Mouse (Mus musculus) neural tube, embryonic 11.5 days (tissue): Measurements from ENCODE around the gene Lilr4b. TPM values are rescaled to one million over a fixed set of nuclear protein-coding genes. Genes with fewer than 3 reads are reported as not detected.
"Not testable (repeated sequence)": the region's sequence is repeated elsewhere in the genome, so short reads cannot be mapped to it uniquely, and the experiment has no call there.

Experiments
- ATAC-seq: fragments of 200-750 bp; cut with Nextera tagmentation; 2 replicates; pipeline ENCODE4 v1.8.0; 2017; ENCODE audit warnings: moderate number of reproducible peaks, mild to moderate bottlenecking, moderate TSS enrichment, moderate library complexity; ENCODE audit not compliant: insufficient read depth, low FRiP score, low TSS enrichment
- DNase-seq: peaks from one replicate; pipeline ENCODE4 v3.0.0-alpha.2; 2015; ENCODE audit warnings: low spot score
- H3K27ac ChIP-seq: fragments of 300-500 bp; sonication (generic); 2 replicates; pipeline ENCODE4 v1.5.1; 2014; ENCODE audit warnings: low read depth, mild to moderate bottlenecking, low read length
- H3K27me3 ChIP-seq: fragments of 300-500 bp; sonication (generic); 2 replicates; pipeline ENCODE4 v1.6.1; 2014; ENCODE audit warnings: mild to moderate bottlenecking, low read length, mixed read lengths; ENCODE audit not compliant: control insufficient read depth, insufficient read depth
- H3K36me3 ChIP-seq: fragments of 300-500 bp; sonication (generic); 2 replicates; pipeline ENCODE4 v1.6.1; 2014; ENCODE audit warnings: mild to moderate bottlenecking, low read length, moderate library complexity, mixed read lengths; ENCODE audit not compliant: control insufficient read depth, insufficient read depth
- H3K4me1 ChIP-seq: fragments of 300-500 bp; sonication (generic); 2 replicates; pipeline ENCODE4 v1.6.1; 2014; ENCODE audit warnings: low read length, mixed read lengths; ENCODE audit not compliant: control insufficient read depth, insufficient read depth
- H3K4me2 ChIP-seq: fragments of 300-500 bp; sonication (generic); 2 replicates; pipeline ENCODE4 v1.6.1; 2014; ENCODE audit warnings: low read depth, mild to moderate bottlenecking, moderate library complexity
- H3K4me3 ChIP-seq: fragments of 300-500 bp; sonication (generic); 2 replicates; pipeline ENCODE4 v1.5.1; 2014; ENCODE audit warnings: low read depth, low read length
- H3K9ac ChIP-seq: fragments of 300-500 bp; sonication (generic); 2 replicates; pipeline ENCODE4 v1.6.1; 2014; ENCODE audit warnings: mild to moderate bottlenecking, low read length
- H3K9me3 ChIP-seq: fragments of 300-500 bp; sonication (generic); 2 replicates; pipeline ENCODE4 v1.6.1; 2016; ENCODE audit warnings: low read length; ENCODE audit not compliant: control insufficient read depth
- WGBS: fragments of 180-500 bp; shearing (Covaris S2); extraction: QIAGEN DNeasy Blood & Tissue Kit; methylation state at CpG from one replicate; pipeline ENCODE4 v1.1.7; 2014; 5-methylcytosine and 5-hydroxymethylcytosine counted together
- polyA plus RNA-seq: library from polyadenylated mRNA; unstranded; fragments of >200 nt; fragmentation: Nextera tagmentation; extraction: Ambion mirVana; gene quantifications from 2 replicates; pipeline ENCODE4 v1.2.1, GENCODE M21; 2014

Lilr4b gene
- polyA plus RNA-seq: 0.24 TPM in 1 of 2 replicates, not detected in the other

- WGBS: 91% methylated on average over 1 of the region's 3 CpGs
- H3K4me1 ChIP-seq, H3K9ac ChIP-seq, H3K9me3 ChIP-seq, DNase-seq, H3K4me3 ChIP-seq, H3K36me3 ChIP-seq, H3K4me2 ChIP-seq, H3K27ac ChIP-seq, H3K27me3 ChIP-seq, ATAC-seq: not testable (repeated sequence)
These were observed at the start of gene Lilr4b, which contains the start of gene Gm49339 for GRCm38 (mm10) chr10:51480397-51480796. Gene Lilr4b, plus strand, starts transcription at chr10:51480632. Gene Gm49339, plus strand, starts transcription at chr10:51480612.

GRCm38 (mm10) chr10:51432940-51433339 lies 47.5 kb upstream of the Lilr4b start:
- H3K9me3 ChIP-seq: no peaks in the 10 kb centered on the region
- no peak overlapping the region for H3K4me3 ChIP-seq
- H3K4me1 ChIP-seq: no peaks in the 10 kb centered on the region
- ATAC-seq (no peak), DNase-seq (no peak)
- no peaks in the 10 kb centered on the region for H3K27me3 ChIP-seq
- H3K27ac ChIP-seq: no peak overlapping the region
- H3K4me2 ChIP-seq: no peak overlapping the region
- H3K36me3 ChIP-seq: no peaks in the 10 kb centered on the region
- no peak overlapping the region for H3K9ac ChIP-seq

GRCm38 (mm10) chr10:51435684-51436083 lies 44.7 kb upstream of the Lilr4b start:
- DNase-seq (no peak), ATAC-seq (no peak)
- Histone ChIP-seq H3K36me3 (no peaks in the 10 kb centered on the region), H3K4me1 (no peaks in the 10 kb centered on the region), H3K9me3 (no peaks in the 10 kb centered on the region), H3K9ac (no peak overlapping the region), H3K27ac (no peak overlapping the region), H3K4me3 (no peak overlapping the region), H3K27me3 (no peaks in the 10 kb centered on the region), H3K4me2 (no peak overlapping the region)
- WGBS: 82% methylated on average over 3 of the region's 3 CpGs

GRCm38 (mm10) chr10:51451610-51452009 lies 28.8 kb upstream of the Lilr4b start:
- no peaks in the 10 kb centered on the region for H3K36me3 ChIP-seq
- WGBS: 81% methylated on average over 4 of the region's 4 CpGs
- DNase-seq (no peak), ATAC-seq (no peak)
- no peaks in the 10 kb centered on the region for H3K9me3 ChIP-seq
- H3K9ac ChIP-seq: no peak overlapping the region
- no peak overlapping the region for H3K4me3 ChIP-seq
- H3K27ac ChIP-seq: no peak overlapping the region
- no peaks in the 10 kb centered on the region for H3K27me3 ChIP-seq
- no peak overlapping the region for H3K4me2 ChIP-seq
- no peaks in the 10 kb centered on the region for H3K4me1 ChIP-seq

GRCm38 (mm10) chr10:51453616-51454298 lies 26.7 kb upstream of the Lilr4b start:
- WGBS: 83% methylated on average over 1 of the region's 1 CpGs
- DNase-seq: no peak
- H3K4me3 ChIP-seq: no peak overlapping the region

GRCm38 (mm10) chr10:51454365-51454764 lies 26.1 kb upstream of the Lilr4b start:
- no peak overlapping the region for H3K9ac ChIP-seq
- H3K4me2 ChIP-seq: no peak overlapping the region
- no peaks in the 10 kb centered on the region for H3K36me3 ChIP-seq
- WGBS: 78% methylated on average over 1 of the region's 1 CpGs
- H3K9me3 ChIP-seq: no peaks in the 10 kb centered on the region
- no peaks in the 10 kb centered on the region for H3K4me1 ChIP-seq
- no peak overlapping the region for H3K27ac ChIP-seq
- no peaks in the 10 kb centered on the region for H3K27me3 ChIP-seq
- no peak overlapping the region for H3K4me3 ChIP-seq
- ATAC-seq (no peak), DNase-seq (no peak)

More at GRCm38 (mm10) chr10:51453616-51454298, 26.7 kb upstream of the Lilr4b start:
- Histone ChIP-seq H3K4me2 (no peak overlapping the region), H3K9ac (no peak overlapping the region), H3K27ac (no peak overlapping the region), H3K36me3 (no peaks in the 10 kb centered on the region), H3K27me3 (no peaks in the 10 kb centered on the region), H3K4me1 (no peaks in the 10 kb centered on the region), H3K9me3 (no peaks in the 10 kb centered on the region)
- ATAC-seq: no peak

- Histone ChIP-seq H3K4me1 (no peaks in the 10 kb centered on the region), H3K9ac (no peak overlapping the region), H3K4me2 (no peak overlapping the region), H3K36me3 (no peaks in the 10 kb centered on the region), H3K27ac (no peak overlapping the region), H3K4me3 (no peak overlapping the region), H3K9me3 (no peaks in the 10 kb centered on the region), H3K27me3 (no peaks in the 10 kb centered on the region)
- DNase-seq (no peak), ATAC-seq (no peak)
- 96% methylated on average over 1 of the region's 1 CpGs for WGBS
These were observed 24.7 kb upstream of the Lilr4b start for GRCm38 (mm10) chr10:51455762-51456161.

- Histone ChIP-seq H3K9me3 (no peaks in the 10 kb centered on the region), H3K27ac (no peak overlapping the region), H3K4me2 (no peak overlapping the region), H3K36me3 (no peaks in the 10 kb centered on the region), H3K4me3 (no peak overlapping the region), H3K4me1 (no peaks in the 10 kb centered on the region), H3K27me3 (no peaks in the 10 kb centered on the region), H3K9ac (no peak overlapping the region)
- DNase-seq (no peak), ATAC-seq (no peak)
- 81% methylated on average over 4 of the region's 4 CpGs for WGBS
These were observed 24.1 kb upstream of the Lilr4b start for GRCm38 (mm10) chr10:51456369-51456768.

- H3K4me3 ChIP-seq, DNase-seq, ATAC-seq, H3K9me3 ChIP-seq, H3K27ac ChIP-seq, H3K4me2 ChIP-seq, H3K4me1 ChIP-seq, H3K27me3 ChIP-seq, H3K36me3 ChIP-seq, H3K9ac ChIP-seq: not testable (repeated sequence)
- WGBS: 39% methylated on average over 4 of the region's 4 CpGs
These were observed 16.6 kb upstream of the Lilr4b start for GRCm38 (mm10) chr10:51463800-51464199.
